Mouse (Mus musculus): ENCODE results near the gene Vps45.

- TF ChIP-seq CTCF (IDR thresholded peaks at IDR 0.05; ENCODE audit: borderline replicate concordance, control insufficient read depth, extremely low read depth, insufficient read depth, low read length, poor library complexity): no peak
- no peak for TF ChIP-seq POLR2A (IDR thresholded peaks at IDR 0.05; ENCODE audit: control insufficient read depth, extremely low read depth, insufficient read depth, low read length, poor library complexity)
These were observed 31.1 kb downstream of the Vps45 start for GRCm38 (mm10) chr3:96027145-96027544.

All from thymus, adult 2 months (tissue).